Mouse (Mus musculus) forebrain, embryonic 14.5 days (tissue): ENCODE data around the gene Myo1d. TPM values are rescaled to one million over a fixed set of nuclear protein-coding genes. Genes with fewer than 3 reads are reported as not detected.

Source experiments
- ATAC-seq: fragments of 200-750 bp; cut with Nextera tagmentation; 2 replicates; pipeline ENCODE4 v1.8.0; 2017; ENCODE audit warnings: mild to moderate bottlenecking, moderate library complexity
- DNase-seq: peaks from one replicate; pipeline ENCODE4 v3.0.0-alpha.2; 2015; ENCODE audit warnings: low spot score
- H3K27ac ChIP-seq: fragments of 300-500 bp; sonication (generic); 2 replicates; pipeline ENCODE4 v1.5.1; 2014; ENCODE audit warnings: low read depth, mild to moderate bottlenecking, control low read depth, low read length, moderate library complexity
- H3K27me3 ChIP-seq: fragments of 300-500 bp; sonication (generic); replicated peaks from 2 replicates; pipeline ENCODE4 v1.6.1; 2014; ENCODE audit warnings: low read length, control low read depth, mixed read lengths; ENCODE audit not compliant: control insufficient read depth, insufficient read depth
- H3K36me3 ChIP-seq: fragments of 300-500 bp; sonication (generic); 2 replicates; pipeline ENCODE4 v1.6.1; 2014; ENCODE audit warnings: low read length, control low read depth; ENCODE audit not compliant: control insufficient read depth, insufficient read depth
- H3K4me1 ChIP-seq: fragments of 300-500 bp; sonication (generic); 2 replicates; pipeline ENCODE4 v1.6.1; 2014; ENCODE audit warnings: antibody characterized with exemption, low read length, control low read depth; ENCODE audit not compliant: control insufficient read depth, insufficient read depth
- H3K4me2 ChIP-seq: fragments of 300-500 bp; sonication (generic); 2 replicates; pipeline ENCODE4 v1.6.1; 2014; ENCODE audit warnings: mild to moderate bottlenecking, control low read depth, low read length
- H3K4me3 ChIP-seq: fragments of 300-500 bp; sonication (generic); 2 replicates; pipeline ENCODE4 v1.5.1; 2014; ENCODE audit warnings: low read depth, low read length, control low read depth
- H3K9ac ChIP-seq: fragments of 300-500 bp; sonication (generic); 2 replicates; pipeline ENCODE4 v1.6.1; 2014; ENCODE audit warnings: mild to moderate bottlenecking, low read length, control low read depth, moderate library complexity
- H3K9me3 ChIP-seq: fragments of 300-500 bp; sonication (generic); replicated peaks from 2 replicates; pipeline ENCODE4 v1.6.1; 2016; ENCODE audit warnings: low read length, control low read depth, mixed read lengths; ENCODE audit not compliant: control insufficient read depth
- WGBS: fragments of 180-500 bp; shearing (Covaris S2); extraction: QIAGEN DNeasy Blood & Tissue Kit; methylation state at CpG from one replicate; pipeline ENCODE4 v1.1.7; 2014; 5-methylcytosine and 5-hydroxymethylcytosine counted together
- polyA plus RNA-seq: library from polyadenylated mRNA; unstranded; fragments of >200 nt; fragmentation: Nextera tagmentation; extraction: Ambion mirVana; gene quantifications from 2 replicates; pipeline ENCODE4 v1.2.1, GENCODE M21; 2014

Myo1d gene
- polyA plus RNA-seq, 1 experiment from 2014 or later = 1.3 TPM

DNA sequence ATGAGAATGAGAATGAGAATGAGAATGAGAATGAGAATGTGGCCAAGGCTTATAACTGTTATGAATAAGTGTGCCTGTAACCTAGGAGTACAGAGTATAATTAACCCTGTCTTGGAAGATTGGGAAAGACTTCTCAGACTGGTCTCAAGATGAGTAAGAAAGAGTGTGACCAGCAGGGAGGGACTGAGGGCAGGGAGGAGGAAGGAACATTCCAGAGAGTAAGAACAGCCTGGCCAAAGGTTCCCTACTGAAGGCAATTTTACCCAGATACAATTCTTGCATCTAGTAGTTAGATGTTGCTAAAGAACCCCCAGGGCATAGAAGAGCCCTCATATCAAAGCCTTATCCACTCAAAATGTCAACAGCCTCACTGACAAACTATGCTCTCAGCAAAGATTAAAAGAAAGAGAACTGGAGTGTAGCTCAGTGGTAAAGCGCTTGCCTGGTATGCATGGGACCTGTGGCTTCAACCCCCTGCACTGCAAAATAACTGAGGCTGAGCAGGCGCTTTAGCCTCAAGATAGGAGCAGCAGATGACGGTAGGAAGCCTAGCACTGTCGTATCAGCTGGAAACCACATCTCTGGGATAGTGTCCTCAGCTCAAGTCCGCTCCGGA is 7.1 kb downstream of the Myo1d start:
- WGBS = 85% methylated on average over 6 of the region's 6 CpGs
- H3K9me3 ChIP-seq = no peaks in the 10 kb centered on the region
- DNase-seq (no peak), ATAC-seq (no peak)
- H3K4me1 ChIP-seq = no peaks in the 10 kb centered on the region
- H3K27ac ChIP-seq = no peak overlapping the region
- H3K4me2 ChIP-seq = no peak overlapping the region
- H3K27me3 ChIP-seq = no peaks in the 10 kb centered on the region
- H3K9ac ChIP-seq = no peak overlapping the region
- no peak overlapping the region for H3K4me3 ChIP-seq
- H3K36me3 ChIP-seq = no peaks in the 10 kb centered on the region

DNA sequence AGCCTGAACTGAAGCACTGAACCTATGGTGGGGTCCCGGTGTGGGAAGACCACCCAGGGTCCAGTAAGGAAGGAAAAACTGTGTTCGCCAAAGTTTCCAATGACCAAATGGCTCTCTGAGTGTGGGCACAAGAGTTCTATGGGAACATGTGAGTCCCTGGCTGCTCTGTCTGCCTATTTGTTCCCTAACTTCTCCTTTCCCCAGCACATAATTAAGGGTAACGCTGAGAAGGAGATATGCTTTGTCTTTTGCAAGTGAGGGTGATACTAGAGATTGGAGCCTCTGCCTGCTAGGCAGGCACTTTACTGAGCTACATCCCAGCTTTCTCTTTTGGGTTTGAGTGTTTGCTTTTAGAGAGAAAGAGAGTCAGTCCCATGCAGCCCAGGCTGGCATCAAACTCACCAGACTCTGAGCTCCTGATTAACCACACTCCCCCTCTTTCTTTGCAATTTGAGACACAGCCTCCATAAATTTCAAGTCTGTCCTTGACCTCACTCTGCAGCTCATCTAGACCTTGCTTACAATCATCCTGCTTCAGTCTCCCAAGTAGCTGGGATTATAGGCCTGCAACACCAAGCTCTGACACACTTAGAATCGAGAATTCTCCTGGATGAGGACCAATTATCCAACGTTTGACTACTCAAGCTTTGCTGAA is 8.1 kb downstream of the Myo1d start:
- Histone ChIP-seq H3K27me3 (no peaks in the 10 kb centered on the region), H3K4me3 (no peak overlapping the region), H3K9me3 (no peaks in the 10 kb centered on the region), H3K9ac (no peak overlapping the region), H3K27ac (no peak overlapping the region), H3K36me3 (no peaks in the 10 kb centered on the region), H3K4me1 (no peaks in the 10 kb centered on the region), H3K4me2 (no peak overlapping the region)
- 84% methylated on average over 5 of the region's 5 CpGs for WGBS
- ATAC-seq (no peak), DNase-seq (no peak)

GRCm38 (mm10) chr11:80771186-80771585 is 8.6 kb downstream of the Myo1d start:
- H3K4me3 ChIP-seq = no peak overlapping the region
- H3K27me3 ChIP-seq = no peaks in the 10 kb centered on the region
- no peak for DNase-seq
- ATAC-seq = no peak
- H3K4me1 ChIP-seq = no peaks in the 10 kb centered on the region
- H3K9ac ChIP-seq = no peak overlapping the region
- no peak overlapping the region for H3K27ac ChIP-seq
- H3K36me3 ChIP-seq = no peaks in the 10 kb centered on the region
- WGBS = 90% methylated on average over 3 of the region's 3 CpGs
- no peak overlapping the region for H3K4me2 ChIP-seq
- no peaks in the 10 kb centered on the region for H3K9me3 ChIP-seq

DNA sequence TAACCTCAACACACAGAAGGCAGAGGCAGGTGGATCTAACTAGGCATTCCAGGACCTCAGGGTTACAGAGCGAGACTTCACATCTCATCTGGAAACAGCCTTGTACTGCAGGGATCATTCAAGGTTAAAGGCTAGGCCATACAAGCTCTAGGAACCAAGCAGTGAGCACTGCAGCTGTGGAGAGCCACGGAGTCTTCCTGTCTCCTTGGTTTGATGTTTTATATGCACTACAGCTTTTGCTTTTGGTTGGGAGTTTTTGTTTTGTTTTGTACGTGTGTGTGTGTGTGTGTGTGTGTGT is 12.6 kb downstream of the Myo1d start:
- H3K9ac ChIP-seq = no peak overlapping the region
- no peaks in the 10 kb centered on the region for H3K27me3 ChIP-seq
- no peak overlapping the region for H3K27ac ChIP-seq
- no peak overlapping the region for H3K4me3 ChIP-seq
- DNase-seq (no peak), ATAC-seq (no peak)
- no peak overlapping the region for H3K4me2 ChIP-seq
- WGBS = 73% methylated on average over 3 of the region's 3 CpGs
- no peaks in the 10 kb centered on the region for H3K36me3 ChIP-seq
- no peaks in the 10 kb centered on the region for H3K9me3 ChIP-seq
- H3K4me1 ChIP-seq = no peaks in the 10 kb centered on the region

DNA sequence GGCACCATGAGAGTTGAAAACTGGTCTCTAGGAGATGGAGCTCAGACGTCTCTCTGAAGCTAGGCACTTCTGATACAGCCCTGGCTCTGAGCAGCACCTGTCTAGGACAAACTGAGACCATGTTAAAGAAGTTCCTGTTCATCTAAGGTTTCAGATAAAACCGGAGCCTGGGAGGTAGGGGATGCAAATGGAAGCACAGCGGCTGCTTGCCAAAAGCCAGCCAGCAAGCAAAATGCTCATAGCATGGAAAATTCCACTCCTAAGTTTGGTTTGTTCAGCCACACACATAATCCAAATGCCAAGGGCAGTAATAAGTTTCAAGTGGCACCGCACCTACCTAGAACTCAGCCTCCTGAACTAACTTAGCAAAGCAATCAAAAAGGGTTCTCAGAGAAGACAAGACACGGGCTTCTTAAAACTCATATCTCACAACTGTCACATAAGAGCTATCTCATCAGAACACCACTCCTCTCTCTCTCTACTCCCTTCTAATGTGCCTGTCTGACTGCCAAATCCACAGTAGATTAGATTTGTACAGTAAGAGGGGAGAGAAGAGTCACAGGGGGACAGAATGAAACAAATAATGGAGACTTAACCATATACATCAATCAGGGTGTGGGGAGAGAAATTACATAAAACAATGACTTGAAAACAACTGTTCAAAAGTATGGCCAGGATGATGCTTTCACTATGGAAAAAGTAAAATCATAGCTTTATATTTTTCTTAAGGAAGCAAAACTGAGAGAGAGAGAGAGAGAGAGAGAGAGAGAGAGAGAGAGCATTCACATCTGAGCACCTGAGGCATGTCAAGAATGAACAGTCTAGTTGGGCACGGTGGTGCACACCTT is 13.1 kb downstream of the Myo1d start:
- H3K27me3 ChIP-seq = no peaks in the 10 kb centered on the region
- H3K9me3 ChIP-seq = no peaks in the 10 kb centered on the region
- H3K4me2 ChIP-seq = no peak overlapping the region
- H3K9ac ChIP-seq = no peak overlapping the region
- ATAC-seq (no peak), DNase-seq (no peak)
- no peak overlapping the region for H3K4me3 ChIP-seq
- WGBS = 90% methylated on average over 6 of the region's 6 CpGs
- H3K4me1 ChIP-seq = no peaks in the 10 kb centered on the region
- no peaks in the 10 kb centered on the region for H3K36me3 ChIP-seq
- no peak overlapping the region for H3K27ac ChIP-seq

- Histone ChIP-seq H3K4me3 (no peak overlapping the region), H3K36me3 (no peaks in the 10 kb centered on the region), H3K27ac (no peak overlapping the region), H3K4me1 (no peaks in the 10 kb centered on the region), H3K9me3 (no peaks in the 10 kb centered on the region), H3K9ac (no peak overlapping the region), H3K4me2 (no peak overlapping the region), H3K27me3 (no peaks in the 10 kb centered on the region)
- ATAC-seq (no peak), DNase-seq (no peak)
- 89% methylated on average over 4 of the region's 4 CpGs for WGBS
Observed at GRCm38 (mm10) chr11:80766068-80766467, 13.8 kb downstream of the Myo1d start.

DNA sequence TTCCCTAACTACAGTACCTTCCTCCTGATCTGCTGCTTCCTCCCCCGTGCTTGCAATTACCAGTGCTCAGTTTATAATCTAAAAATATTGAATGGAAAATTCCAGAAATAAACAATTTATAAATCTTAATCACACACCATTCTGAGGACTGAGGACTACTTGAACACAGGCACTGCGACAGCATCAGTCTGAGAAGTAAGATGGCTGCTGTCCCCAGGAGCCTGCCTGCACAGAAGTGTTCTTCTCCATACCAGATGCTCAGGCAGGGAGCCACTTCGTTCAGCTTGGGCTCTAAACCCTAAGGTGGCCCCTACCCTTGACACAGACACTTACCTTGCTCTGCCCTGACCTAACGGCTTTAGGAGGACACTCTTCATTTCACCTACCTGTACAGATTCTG is 17.8 kb downstream of the Myo1d start:
- ATAC-seq = no peak

DNA sequence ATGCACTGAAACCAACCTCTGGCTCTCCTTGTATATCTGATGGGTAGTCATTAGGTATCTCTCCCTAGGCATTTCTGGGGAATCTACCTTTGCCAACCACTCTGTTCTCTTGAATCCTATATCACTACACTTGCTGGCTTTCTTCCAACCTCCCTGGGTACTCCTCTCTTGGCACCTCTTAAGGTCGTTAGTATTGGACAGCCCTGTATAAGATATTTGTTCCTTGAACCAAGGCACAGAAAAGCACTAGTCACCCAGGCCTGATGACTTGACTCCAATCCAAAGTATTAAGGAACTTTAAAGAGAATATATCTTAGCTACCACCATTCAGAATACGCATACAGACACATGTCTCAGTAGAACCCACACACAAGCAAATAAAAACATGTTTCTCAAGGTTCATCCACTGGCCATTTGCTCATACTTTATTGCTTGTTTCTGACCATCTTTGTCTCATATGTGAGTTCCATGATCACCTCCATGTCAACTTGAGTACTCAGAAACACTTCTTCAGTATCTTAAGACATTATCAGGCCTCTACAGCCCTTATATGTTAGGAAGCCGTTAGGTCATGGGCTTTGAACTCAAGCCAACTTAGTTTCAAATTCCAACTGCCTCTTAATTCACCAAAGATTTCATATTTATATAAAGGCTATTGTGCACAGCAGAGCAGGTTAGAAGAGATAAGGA is 18.4 kb downstream of the Myo1d start:
- no peak overlapping the region for H3K4me3 ChIP-seq
- DNase-seq = no peak
- H3K9me3 ChIP-seq = no peaks in the 10 kb centered on the region
- H3K4me2 ChIP-seq = no peak overlapping the region
- no peaks in the 10 kb centered on the region for H3K36me3 ChIP-seq
- no peak for ATAC-seq
- 72% methylated on average over 3 of the region's 3 CpGs for WGBS
- H3K4me1 ChIP-seq = no peaks in the 10 kb centered on the region
- H3K9ac ChIP-seq = no peak overlapping the region
- no peaks in the 10 kb centered on the region for H3K27me3 ChIP-seq
- no peak overlapping the region for H3K27ac ChIP-seq

More for the DNA sequence above, 17.8 kb downstream of the Myo1d start:
- no peak overlapping the region for H3K27ac ChIP-seq
- no peaks in the 10 kb centered on the region for H3K9me3 ChIP-seq
- no peak for DNase-seq
- WGBS = 79% methylated on average over 4 of the region's 4 CpGs
- no peaks in the 10 kb centered on the region for H3K36me3 ChIP-seq
- no peak overlapping the region for H3K4me2 ChIP-seq
- no peak overlapping the region for H3K9ac ChIP-seq
- no peaks in the 10 kb centered on the region for H3K27me3 ChIP-seq
- no peaks in the 10 kb centered on the region for H3K4me1 ChIP-seq
- no peak overlapping the region for H3K4me3 ChIP-seq
